Mouse (Mus musculus) bone marrow macrophage, adult 2 months (primary cell): ENCODE data around the gene Slc9a1. TPM values are rescaled to one million over a fixed set of nuclear protein-coding genes. Genes with fewer than 3 reads are reported as not detected.

Experiments used
- H3K27ac ChIP-seq: 2 replicates; pipeline ENCODE4 v1.5.1; 2012; ENCODE audit warnings: low read depth, low read length; ENCODE audit not compliant: insufficient read depth
- H3K4me1 ChIP-seq: 2 replicates; pipeline ENCODE4 v1.6.1; 2012; ENCODE audit warnings: low read length; ENCODE audit not compliant: control insufficient read depth, insufficient read depth
- H3K4me3 ChIP-seq: 2 replicates; pipeline ENCODE4 v1.5.1; 2012; ENCODE audit warnings: mild to moderate bottlenecking, low read length, moderate library complexity; ENCODE audit not compliant: insufficient read depth
- CTCF ChIP-seq: IDR thresholded peaks from 2 replicates; pipeline ENCODE4 v1.5.1; 2012; ENCODE audit warnings: low read depth, mild to moderate bottlenecking, low read length, moderate library complexity
- POLR2A ChIP-seq: IDR thresholded peaks from 2 replicates; pipeline ENCODE4 v1.6.1; 2012; ENCODE audit warnings: mild to moderate bottlenecking, low read depth, low read length, borderline replicate concordance
- polyA plus RNA-seq: library from polyadenylated mRNA; stranded (reverse); fragments of >200 nt; gene quantifications from 2 replicates; pipeline ENCODE4 v1.2.4, GENCODE M21; 2012; ENCODE audit not compliant: missing spikeins, insufficient read depth, insufficient read length

The Slc9a1 gene
- polyA plus RNA-seq, 1 experiment = 31.6 TPM

DNA sequence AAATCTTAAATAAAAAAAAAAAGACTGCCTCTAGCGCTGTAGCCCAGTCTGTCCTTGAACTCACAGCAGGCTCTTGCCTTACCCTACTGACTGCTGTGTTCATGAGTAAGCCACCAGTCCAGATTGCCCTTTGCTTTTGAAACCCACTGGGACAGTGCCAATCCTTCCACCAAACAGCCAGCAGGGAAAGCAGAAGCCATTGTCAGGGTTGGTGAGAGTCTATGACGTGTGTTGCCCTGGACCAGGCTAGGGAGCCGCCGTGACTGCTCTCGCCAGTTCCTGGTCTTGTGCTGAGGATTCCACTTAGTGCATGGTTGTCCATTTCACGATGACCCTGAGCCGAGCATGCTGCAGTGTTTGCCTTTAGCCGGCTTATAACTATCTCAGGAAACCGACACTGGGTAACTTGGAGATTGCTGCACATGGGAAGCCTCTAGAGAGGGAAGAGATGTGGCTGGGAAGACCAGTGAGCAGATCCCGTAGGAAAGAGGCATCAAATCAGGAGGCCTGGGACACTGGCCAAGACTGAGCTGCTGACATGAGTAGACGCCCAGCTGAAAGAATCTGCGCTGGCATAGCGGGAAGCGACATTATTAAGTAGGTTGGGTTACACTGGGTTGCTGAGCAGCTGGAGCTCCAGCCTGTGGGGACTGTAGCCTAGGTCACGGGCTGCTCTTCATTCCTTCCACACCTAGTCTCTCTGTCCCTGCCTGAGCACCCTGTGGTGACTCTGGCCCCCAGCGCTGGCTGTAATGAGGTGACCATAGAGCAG is 19.5 kb downstream of the Slc9a1 start:
- peaks cover 22% of the 10 kb centered on the region for H3K4me1 ChIP-seq
- no peak overlapping the region for H3K4me3 ChIP-seq
- no peak overlapping the region for H3K27ac ChIP-seq
- TF ChIP-seq CTCF (no peak), POLR2A (no peak)

DNA sequence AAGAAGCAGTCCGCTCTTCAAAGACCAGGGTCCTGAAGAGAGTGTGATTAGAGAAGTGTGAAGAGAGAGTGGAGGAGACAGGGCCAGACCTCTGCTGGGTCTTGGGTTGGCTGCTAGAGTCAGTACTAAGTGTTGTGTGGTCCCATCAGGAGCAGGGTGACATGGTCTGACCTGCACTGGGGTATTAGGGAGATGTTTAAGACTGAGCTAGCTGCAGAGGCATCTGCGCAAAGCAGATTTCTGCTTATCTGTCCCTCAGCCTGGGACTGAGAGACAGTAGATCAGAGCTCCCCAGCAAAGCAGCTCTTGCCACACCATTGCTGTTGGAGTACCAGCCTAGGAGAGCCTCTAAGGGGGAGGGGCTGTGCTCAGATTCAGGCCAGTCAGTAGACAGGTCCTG is 20.5 kb downstream of the Slc9a1 start:
- Histone ChIP-seq H3K4me1 (peaks cover 22% of the 10 kb centered on the region), H3K27ac (no peak overlapping the region), H3K4me3 (no peak overlapping the region)
- no peak for TF ChIP-seq CTCF
- no peak for TF ChIP-seq POLR2A

DNA sequence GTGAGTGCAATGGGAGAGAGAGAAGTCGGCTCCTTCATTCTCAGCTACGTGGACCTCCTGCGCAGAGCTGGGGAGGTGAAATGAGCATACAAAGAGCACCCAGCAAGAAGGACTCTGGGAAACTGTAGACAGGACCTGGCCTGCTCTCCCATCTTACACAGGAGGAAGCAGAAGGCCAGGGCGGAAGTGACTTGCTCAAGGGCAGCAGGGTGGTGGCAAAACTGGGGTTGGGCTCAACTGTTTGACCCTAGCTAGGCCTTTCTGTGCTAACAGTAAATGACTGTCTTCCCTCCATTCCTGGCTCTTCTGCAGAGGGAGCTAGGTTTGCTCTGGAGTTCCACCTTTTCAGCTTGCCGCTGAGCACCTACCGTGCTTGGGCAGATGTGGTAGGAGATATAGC is 21.1 kb downstream of the Slc9a1 start:
- H3K4me1 ChIP-seq = peaks cover 22% of the 10 kb centered on the region
- H3K27ac ChIP-seq = 0 out of 2 replicates have a peak overlapping the region, but pooled peaks have one; percentile 29
- TF ChIP-seq POLR2A (no peak), CTCF (no peak)
- no peak overlapping the region for H3K4me3 ChIP-seq

DNA sequence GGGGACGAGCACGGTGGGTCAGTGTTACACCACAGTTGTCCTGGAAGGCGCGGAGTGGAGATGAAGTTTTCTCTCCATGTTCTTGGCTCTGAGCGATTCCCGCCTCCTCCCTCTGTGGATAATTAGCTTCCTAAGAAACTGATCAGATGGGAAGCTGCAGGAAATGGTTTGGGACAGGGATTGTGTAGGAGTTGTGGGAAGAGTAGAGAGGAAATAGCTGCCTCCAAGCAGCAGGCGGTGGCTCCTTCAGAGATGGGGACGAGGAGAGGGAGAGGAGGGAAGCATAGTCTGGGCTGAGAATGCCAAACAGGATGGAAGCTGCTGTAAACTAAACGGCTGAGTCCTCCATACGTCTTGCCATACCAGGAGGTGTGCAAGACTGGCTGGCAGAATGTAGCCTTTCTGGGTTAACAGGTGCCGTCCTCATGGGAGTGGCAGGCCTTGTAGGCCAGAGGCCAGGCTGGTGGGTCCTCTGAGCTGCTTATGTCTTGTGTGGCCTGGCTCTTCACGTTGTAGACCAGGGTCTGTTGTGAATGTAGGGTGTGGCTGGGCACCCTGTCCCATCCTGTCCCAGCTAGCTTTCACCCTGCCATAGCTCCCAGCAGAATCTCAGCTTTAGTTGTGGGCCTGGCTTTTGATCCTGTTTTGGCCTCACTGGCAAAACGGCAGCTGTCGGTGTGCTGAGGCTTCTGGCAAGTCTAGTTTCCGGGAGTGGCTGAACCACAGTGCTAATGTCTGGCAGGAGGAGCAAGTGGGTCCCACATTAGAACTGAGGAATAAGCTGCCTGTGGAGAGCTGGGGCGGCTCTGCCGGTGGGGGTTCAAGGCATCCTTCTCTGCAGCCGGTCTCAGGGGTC is 21.9 kb downstream of the Slc9a1 start:
- no peak overlapping the region for H3K4me3 ChIP-seq
- TF ChIP-seq CTCF (no peak), POLR2A (no peak)

DNA sequence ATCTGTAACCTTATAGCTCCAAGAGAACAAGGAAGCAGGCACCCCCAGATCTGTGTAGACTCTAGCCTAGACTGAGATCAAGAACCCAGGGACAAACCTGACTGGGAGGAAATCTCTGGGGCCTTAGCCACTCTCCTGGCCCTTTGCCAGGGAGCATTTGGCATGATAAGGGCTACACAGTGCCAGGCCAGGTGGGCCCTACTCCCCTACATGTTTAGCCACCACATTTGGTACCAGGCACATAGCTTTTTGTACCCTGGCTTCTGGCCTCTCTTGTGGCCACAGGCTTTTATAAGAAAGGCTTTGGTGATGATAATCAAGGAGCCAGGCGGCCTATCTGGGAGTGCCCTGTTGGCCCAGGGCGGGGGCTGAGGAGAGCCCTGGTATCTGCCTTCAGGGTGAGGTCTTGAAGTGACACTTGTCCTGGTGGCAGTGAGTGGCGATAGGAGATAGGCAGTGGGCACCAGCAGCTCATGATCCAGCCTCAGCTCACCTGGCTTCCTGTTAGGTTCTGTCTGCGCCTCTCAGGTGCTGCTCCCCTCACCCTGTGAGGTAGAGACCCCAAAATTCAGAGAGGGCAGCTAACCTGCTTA is 25.6 kb downstream of the Slc9a1 start:
- Histone ChIP-seq H3K4me1 (peaks cover 21% of the 10 kb centered on the region), H3K27ac (no peak overlapping the region), H3K4me3 (no peak overlapping the region)
- TF ChIP-seq POLR2A (no peak), CTCF (no peak)

More for the DNA sequence above, 21.9 kb downstream of the Slc9a1 start:
- H3K27ac ChIP-seq = no peak overlapping the region
- peaks cover 22% of the 10 kb centered on the region for H3K4me1 ChIP-seq

DNA sequence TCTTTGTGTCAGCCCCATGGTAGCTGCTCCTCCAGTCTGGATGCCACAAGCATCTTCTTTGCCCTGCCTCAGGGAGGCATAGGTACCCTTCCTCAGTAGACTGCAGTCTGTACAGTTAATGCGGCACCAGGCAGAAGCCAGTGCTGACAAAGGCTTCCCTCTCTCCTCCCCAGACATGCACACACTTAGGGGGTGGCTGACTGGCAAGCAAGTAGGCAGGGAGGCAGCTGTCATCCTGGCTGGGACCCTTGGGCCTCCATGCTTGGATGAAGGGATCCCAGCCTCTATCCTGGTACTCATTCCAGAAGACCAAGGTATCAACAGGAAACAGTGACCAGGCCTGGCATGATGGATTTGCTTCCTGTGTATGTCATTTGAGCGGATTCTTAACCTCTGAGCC is 26.6 kb downstream of the Slc9a1 start:
- H3K4me1 ChIP-seq = peaks cover 11% of the 10 kb centered on the region
- no peak overlapping the region for H3K27ac ChIP-seq
- TF ChIP-seq CTCF (no peak), POLR2A (no peak)
- no peak overlapping the region for H3K4me3 ChIP-seq

DNA sequence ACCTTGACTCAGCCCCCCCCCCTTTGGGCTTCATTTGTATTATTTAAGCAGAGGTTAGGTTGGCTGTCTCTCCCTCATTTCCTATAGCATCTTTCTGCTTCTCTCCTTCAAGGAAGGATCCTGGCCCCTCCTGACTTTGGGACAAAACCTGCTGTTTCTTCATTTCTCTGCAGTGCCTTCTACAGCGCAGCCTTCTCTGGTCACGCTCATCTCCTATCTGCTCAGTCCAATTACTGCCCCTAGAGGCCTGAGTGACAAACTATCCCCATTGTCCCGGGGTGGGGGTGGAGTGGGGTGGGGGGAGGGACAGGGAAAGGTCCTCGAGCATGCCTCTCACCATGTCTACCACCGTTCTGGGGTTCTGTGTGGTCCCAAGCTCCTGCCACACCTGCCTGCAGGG is 27.8 kb downstream of the Slc9a1 start:
- TF ChIP-seq CTCF = no peak
- Histone ChIP-seq H3K27ac (no peak overlapping the region), H3K4me3 (no peak overlapping the region), H3K4me1 (peaks cover 7% of the 10 kb centered on the region; the same call in 1 of the 2 replicates)

DNA sequence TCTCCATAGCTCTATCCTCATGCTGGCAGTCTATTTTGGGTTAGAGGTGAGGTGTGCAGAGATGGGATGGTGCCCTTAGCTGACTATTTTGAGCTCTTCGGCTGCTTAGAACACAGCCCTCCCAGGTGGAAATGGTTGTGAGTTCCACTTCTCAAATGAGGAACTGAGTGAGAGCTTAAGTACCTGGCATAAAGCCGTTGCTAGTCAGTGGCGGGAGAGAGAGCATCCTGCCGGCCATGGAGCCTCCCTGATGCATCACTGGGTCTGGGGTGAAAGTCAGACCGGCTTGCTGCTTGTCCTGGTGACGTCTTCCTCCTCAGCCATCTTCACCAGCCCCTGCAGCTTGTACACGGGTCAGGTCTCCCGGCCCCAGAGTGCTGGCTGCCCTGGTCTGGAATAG is 28.5 kb downstream of the Slc9a1 start:
- Histone ChIP-seq H3K4me3 (no peak overlapping the region), H3K27ac (no peak overlapping the region), H3K4me1 (peaks cover 7% of the 10 kb centered on the region; the same call in 1 of the 2 replicates)
- TF ChIP-seq CTCF = no peak

DNA sequence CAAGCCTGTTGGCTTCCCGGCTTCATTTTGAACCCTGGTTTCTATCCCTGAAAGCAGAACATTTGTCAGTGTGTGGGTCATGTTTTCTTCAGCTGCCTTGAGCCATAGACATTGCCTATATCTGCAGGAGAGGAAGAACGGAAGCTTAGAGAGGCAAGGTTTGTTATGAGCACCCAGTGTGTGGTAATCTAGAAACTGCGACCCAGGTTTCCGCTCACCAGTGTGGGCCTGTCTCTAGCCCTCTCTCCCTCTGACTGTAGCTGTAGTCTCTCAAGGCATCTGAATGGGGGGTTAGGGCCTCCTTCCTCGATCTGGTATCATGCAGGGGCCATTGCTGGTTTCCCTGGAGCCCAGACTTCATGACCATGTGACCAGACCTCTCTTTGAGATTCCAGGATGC is 29.1 kb downstream of the Slc9a1 start:
- H3K4me1 ChIP-seq = peaks cover 7% of the 10 kb centered on the region; the same call in 1 of the 2 replicates
- TF ChIP-seq CTCF (no peak), POLR2A (no peak)
- H3K27ac ChIP-seq = no peak overlapping the region
- no peak overlapping the region for H3K4me3 ChIP-seq

DNA sequence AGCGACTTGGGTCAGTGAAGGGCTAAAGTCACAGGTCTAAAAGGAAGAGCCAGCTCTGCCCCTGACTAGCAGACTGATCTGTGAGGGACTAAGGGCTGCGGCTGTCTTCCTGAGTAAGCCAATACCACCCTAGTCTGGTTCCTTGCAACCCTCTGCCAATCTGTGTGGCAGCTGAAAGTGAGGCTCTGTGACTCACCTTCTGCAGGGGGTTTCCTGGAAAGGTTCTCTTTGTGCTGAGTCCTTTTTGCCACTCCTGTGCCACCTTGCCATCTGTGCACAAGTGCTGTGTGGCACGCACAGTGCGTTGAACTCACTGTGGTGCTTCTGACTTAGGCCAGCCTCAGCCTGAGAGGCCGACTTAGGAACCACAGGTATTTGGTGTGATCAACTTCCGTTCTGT is 30.0 kb downstream of the Slc9a1 start:
- Histone ChIP-seq H3K27ac (no peak overlapping the region), H3K4me1 (peaks cover 7% of the 10 kb centered on the region; the same call in 1 of the 2 replicates)

More for the DNA sequence above, 30.0 kb downstream of the Slc9a1 start:
- TF ChIP-seq POLR2A = no peak
- no peak overlapping the region for H3K4me3 ChIP-seq
